Mouse (Mus musculus) midbrain, embryonic 11.5 days (tissue): Measurements from ENCODE around the gene Ptx4. TPM values are rescaled to one million over a fixed set of nuclear protein-coding genes. Genes with fewer than 3 reads are reported as not detected.

Experiments used
- ATAC-seq: fragments of 200-750 bp; cut with Nextera tagmentation; 2 replicates; pipeline ENCODE4 v1.8.0; 2017; ENCODE audit warnings: moderate TSS enrichment, moderate library complexity; ENCODE audit not compliant: low FRiP score
- DNase-seq: peaks from one replicate; pipeline ENCODE4 v3.0.0; 2015; ENCODE audit warnings: low spot score; ENCODE audit errors: missing footprints
- H3K27ac ChIP-seq: fragments of 300-500 bp; sonication (generic); 2 replicates; pipeline ENCODE4 v1.5.1; 2014; ENCODE audit warnings: low read depth, low read length
- H3K27me3 ChIP-seq: fragments of 300-500 bp; sonication (generic); 2 replicates; pipeline ENCODE4 v1.6.1; 2014; ENCODE audit warnings: mild to moderate bottlenecking, low read length, moderate library complexity, mixed read lengths; ENCODE audit not compliant: control insufficient read depth, insufficient read depth
- H3K36me3 ChIP-seq: fragments of 300-500 bp; sonication (generic); 2 replicates; pipeline ENCODE4 v1.6.1; 2014; ENCODE audit warnings: mild to moderate bottlenecking, low read length, moderate library complexity, mixed read lengths; ENCODE audit not compliant: control insufficient read depth, insufficient read depth
- H3K4me1 ChIP-seq: fragments of 300-500 bp; sonication (generic); 2 replicates; pipeline ENCODE4 v1.6.1; 2014; ENCODE audit warnings: low read length; ENCODE audit not compliant: control insufficient read depth, insufficient read depth
- H3K4me2 ChIP-seq: fragments of 300-500 bp; sonication (generic); 2 replicates; pipeline ENCODE4 v1.6.1; 2014; ENCODE audit warnings: mild to moderate bottlenecking, moderate library complexity
- H3K4me3 ChIP-seq: fragments of 300-500 bp; sonication (generic); 2 replicates; pipeline ENCODE4 v1.5.1; 2014; ENCODE audit warnings: low read depth, low read length
- H3K9ac ChIP-seq: fragments of 300-500 bp; sonication (generic); 2 replicates; pipeline ENCODE4 v1.6.1; 2014; ENCODE audit warnings: low read length
- H3K9me3 ChIP-seq: fragments of 300-500 bp; sonication (generic); 2 replicates; pipeline ENCODE4 v1.6.1; 2016; ENCODE audit warnings: low read length; ENCODE audit not compliant: control insufficient read depth
- WGBS: fragments of 180-500 bp; shearing (Covaris S2); extraction: QIAGEN DNeasy Blood & Tissue Kit; methylation state at CpG from one replicate; pipeline ENCODE4 v1.1.7; 2014; 5-methylcytosine and 5-hydroxymethylcytosine counted together
- polyA plus RNA-seq: library from polyadenylated mRNA; unstranded; fragments of >200 nt; fragmentation: Nextera tagmentation; extraction: Ambion mirVana; gene quantifications from 2 replicates; pipeline ENCODE4 v1.2.1, GENCODE M21; 2014

Gene Ptx4
- polyA plus RNA-seq, 1 experiment from 2014 or later = not detected

DNA sequence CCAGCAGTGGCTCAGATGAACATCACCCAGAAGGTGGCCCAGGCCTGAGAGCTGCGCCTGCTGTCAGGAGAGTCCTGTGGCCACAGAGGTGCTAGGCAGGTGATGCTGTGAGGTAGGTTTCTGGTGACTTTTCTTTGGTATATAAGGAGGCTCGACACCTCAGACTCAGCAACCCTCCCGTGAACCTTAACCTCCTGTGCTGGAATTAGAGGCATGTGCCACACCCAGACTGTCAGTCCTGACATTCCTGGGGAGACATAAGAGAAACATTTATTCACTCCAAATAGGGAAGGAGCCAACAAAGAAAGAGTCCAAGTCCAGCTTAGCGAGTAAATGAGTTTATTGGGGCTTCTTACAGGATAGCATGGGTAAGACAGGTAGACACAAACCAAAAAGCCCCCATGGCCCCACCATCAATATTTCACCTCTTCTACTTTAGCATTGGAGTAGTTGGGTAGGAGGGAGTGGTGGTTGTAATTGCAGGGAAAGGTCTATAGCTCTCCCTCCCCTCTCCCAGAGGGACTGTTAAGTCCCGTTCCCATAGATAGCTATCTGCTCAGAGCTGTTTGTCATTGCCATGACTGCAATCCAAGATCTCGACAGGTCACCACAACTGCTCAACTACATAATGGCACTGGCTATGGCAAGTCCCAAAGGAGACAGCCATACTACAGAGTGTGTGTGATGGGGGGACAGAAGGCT is 45.6 kb downstream of the Ptx4 start:
- H3K4me1 ChIP-seq = no peaks in the 10 kb centered on the region
- DNase-seq = no peak
- no peak overlapping the region for H3K27ac ChIP-seq
- WGBS = 76% methylated on average over 6 of the region's 6 CpGs
- no peaks in the 10 kb centered on the region for H3K27me3 ChIP-seq
- H3K9me3 ChIP-seq = no peaks in the 10 kb centered on the region
- no peak for ATAC-seq
- H3K4me3 ChIP-seq = no peak overlapping the region
- no peaks in the 10 kb centered on the region for H3K36me3 ChIP-seq
- no peak overlapping the region for H3K9ac ChIP-seq
- H3K4me2 ChIP-seq = no peak overlapping the region

DNA sequence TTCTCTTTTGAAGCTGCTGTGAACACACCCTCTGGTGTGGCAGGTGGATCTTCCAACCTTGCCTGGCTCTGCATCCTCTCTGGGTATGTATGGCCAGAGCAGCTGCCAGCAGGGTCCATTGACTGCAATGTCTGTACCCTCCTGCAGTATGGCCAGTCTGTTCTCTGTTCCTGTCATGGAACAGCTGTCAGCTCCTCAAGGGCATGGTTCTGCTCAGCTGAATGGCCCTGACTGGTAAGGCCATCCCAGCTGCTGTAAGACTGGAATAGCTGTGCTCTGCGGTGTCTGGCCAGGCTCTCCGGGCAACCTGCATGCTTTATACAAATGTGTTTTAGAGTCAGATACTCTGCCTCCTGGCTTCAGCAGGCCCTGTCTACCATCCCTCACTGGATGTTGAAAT is 49.1 kb downstream of the Ptx4 start:
- H3K27ac ChIP-seq = no peak overlapping the region
- no peak overlapping the region for H3K9ac ChIP-seq
- no peaks in the 10 kb centered on the region for H3K36me3 ChIP-seq
- no peak overlapping the region for H3K4me3 ChIP-seq
- H3K9me3 ChIP-seq = no peaks in the 10 kb centered on the region
- ATAC-seq (no peak), DNase-seq (no peak)
- 93% methylated on average over 2 of the region's 2 CpGs for WGBS
- H3K27me3 ChIP-seq = no peaks in the 10 kb centered on the region
- no peak overlapping the region for H3K4me2 ChIP-seq
- no peaks in the 10 kb centered on the region for H3K4me1 ChIP-seq

- Histone ChIP-seq H3K4me2 (no peak overlapping the region), H3K27ac (no peak overlapping the region), H3K27me3 (no peaks in the 10 kb centered on the region), H3K36me3 (no peaks in the 10 kb centered on the region), H3K9me3 (no peaks in the 10 kb centered on the region), H3K4me1 (no peaks in the 10 kb centered on the region), H3K9ac (no peak overlapping the region), H3K4me3 (no peak overlapping the region)
- no peak for ATAC-seq
- DNase-seq = no peak
- 83% methylated on average over 3 of the region's 3 CpGs for WGBS
Measured at GRCm38 (mm10) chr17:25172558-25172957, 52.0 kb downstream of the Ptx4 start.

Other genes starting within 250 kb of the Ptx4 start
- 70.4 and 73.8 TPM in 2 replicates for gene Nubp2, start 234.4 kb upstream of the Ptx4 start, polyA plus RNA-seq
- gene Spsb3, start 234.1 kb upstream of the Ptx4 start, polyA plus RNA-seq = 37.3 and 44.4 TPM in 2 replicates
- gene Eme2, start 225.7 kb upstream of the Ptx4 start, polyA plus RNA-seq = 18.4 and 20.8 TPM in 2 replicates
- 68.6 and 73.2 TPM in 2 replicates for gene Mrps34, start 225.6 kb upstream of the Ptx4 start, polyA plus RNA-seq
- gene Nme3, start 224.3 kb upstream of the Ptx4 start, polyA plus RNA-seq = 48.0 and 49.5 TPM in 2 replicates
- gene Mapk8ip3, start 183.8 kb upstream of the Ptx4 start, polyA plus RNA-seq = 31.7 and 36.5 TPM in 2 replicates
- 283 and 284 TPM in 2 replicates for gene Jpt2, start 160.1 kb upstream of the Ptx4 start, polyA plus RNA-seq
- 10.8 and 11.2 TPM in 2 replicates for gene Cramp1l, start 105.0 kb upstream of the Ptx4 start, polyA plus RNA-seq
- gene Ift140, start 104.7 kb upstream of the Ptx4 start, polyA plus RNA-seq = 20.9 and 21.2 TPM in 2 replicates
- gene Tmem204, start 37.2 kb upstream of the Ptx4 start, polyA plus RNA-seq = 9.5 and 10.4 TPM in 2 replicates
- 22.5 and 23.2 TPM in 2 replicates for gene Telo2, start 4.8 kb upstream of the Ptx4 start, polyA plus RNA-seq
- 16.7 and 20.4 TPM in 2 replicates for gene Clcn7, start 12.6 kb downstream of the Ptx4 start, polyA plus RNA-seq
- not detected in 2 replicates for gene Ccdc154, start 41.7 kb downstream of the Ptx4 start, polyA plus RNA-seq
- not detected in 2 replicates for gene Gm38655, start 54.7 kb downstream of the Ptx4 start, polyA plus RNA-seq
- 34.4 TPM in 2 replicates for gene BC003965, start 63.8 kb downstream of the Ptx4 start, polyA plus RNA-seq
- 4.2 and 6.4 TPM in 2 replicates for gene Unkl, start 67.6 kb downstream of the Ptx4 start, polyA plus RNA-seq
- gene Gnptg, start 119.4 kb downstream of the Ptx4 start, polyA plus RNA-seq = 59.5 and 63.2 TPM in 2 replicates
- gene Tsr3, start 119.4 kb downstream of the Ptx4 start, polyA plus RNA-seq = 62.5 and 64.3 TPM in 2 replicates
- 1.3 and 1.4 TPM in 2 replicates for gene Baiap3, start 135.6 kb downstream of the Ptx4 start, polyA plus RNA-seq
- 863 and 877 TPM in 2 replicates for gene Ube2i, start 153.9 kb downstream of the Ptx4 start, polyA plus RNA-seq
- gene Prss34, start 177.6 kb downstream of the Ptx4 start, polyA plus RNA-seq = not detected in 2 replicates
- not detected in 2 replicates for gene Prss28, start 187.9 kb downstream of the Ptx4 start, polyA plus RNA-seq
- not detected in 2 replicates for gene Prss29, start 197.9 kb downstream of the Ptx4 start, polyA plus RNA-seq
- gene Tpsab1, start 224.8 kb downstream of the Ptx4 start, polyA plus RNA-seq = not detected in 2 replicates
- gene Tpsb2, start 245.5 kb downstream of the Ptx4 start, polyA plus RNA-seq = not detected in 2 replicates
- not detected in 2 replicates for gene Tpsg1, start 248.5 kb downstream of the Ptx4 start, polyA plus RNA-seq